Mouse (Mus musculus) lung, embryonic 14.5 days (tissue): Measurements from ENCODE around the gene Map3k13. TPM values are rescaled to one million over a fixed set of nuclear protein-coding genes. Genes with fewer than 3 reads are reported as not detected.
"Not testable (repeated sequence)": the region's sequence is repeated elsewhere in the genome, so short reads cannot be mapped to it uniquely, and the experiment has no call there.

Source experiments
- ATAC-seq: fragments of 200-750 bp; cut with Nextera tagmentation; 2 replicates; pipeline ENCODE4 v1.8.0; 2017; ENCODE audit warnings: mild to moderate bottlenecking, moderate TSS enrichment, moderate library complexity; ENCODE audit not compliant: insufficient read depth
- DNase-seq: peaks from one replicate; pipeline ENCODE4 v3.0.0-alpha.2; 2015
- H3K27ac ChIP-seq: fragments of 300-500 bp; sonication (generic); 2 replicates; pipeline ENCODE4 v1.5.1; 2014; ENCODE audit warnings: low read depth, mild to moderate bottlenecking, moderate library complexity
- H3K27me3 ChIP-seq: fragments of 300-500 bp; sonication (generic); 2 replicates; pipeline ENCODE4 v1.6.1; 2014; ENCODE audit warnings: low read length, control low read depth; ENCODE audit not compliant: insufficient read depth
- H3K36me3 ChIP-seq: fragments of 300-500 bp; sonication (generic); 2 replicates; pipeline ENCODE4 v1.6.1; 2014; ENCODE audit warnings: control low read depth; ENCODE audit not compliant: insufficient read depth
- H3K4me1 ChIP-seq: fragments of 300-500 bp; sonication (generic); 2 replicates; pipeline ENCODE4 v1.6.1; 2014; ENCODE audit warnings: antibody characterized with exemption, control low read depth; ENCODE audit not compliant: insufficient read depth
- H3K4me2 ChIP-seq: fragments of 300-500 bp; sonication (generic); 2 replicates; pipeline ENCODE4 v1.6.1; 2014; ENCODE audit warnings: mild to moderate bottlenecking
- H3K4me3 ChIP-seq: fragments of 300-500 bp; sonication (generic); 2 replicates; pipeline ENCODE4 v1.5.1; 2014; ENCODE audit warnings: low read depth, low read length
- H3K9ac ChIP-seq: fragments of 300-500 bp; sonication (generic); 2 replicates; pipeline ENCODE4 v1.6.1; 2014
- H3K9me3 ChIP-seq: fragments of 300-500 bp; sonication (generic); 2 replicates; pipeline ENCODE4 v1.6.1; 2016; ENCODE audit warnings: low read depth, low read length, control low read depth
- CTCF ChIP-seq: IDR thresholded peaks from 2 replicates; pipeline ENCODE4 v1.5.1; 2016; ENCODE audit warnings: antibody characterized with exemption, low read depth
- WGBS: fragments of 180-500 bp; shearing (Covaris S2); extraction: QIAGEN DNeasy Blood & Tissue Kit; methylation state at CpG from one replicate; pipeline ENCODE4 v1.1.7; 2014; 5-methylcytosine and 5-hydroxymethylcytosine counted together
- polyA plus RNA-seq: library from polyadenylated mRNA; unstranded; fragments of >200 nt; fragmentation: Nextera tagmentation; extraction: Ambion mirVana; gene quantifications from 2 replicates; pipeline ENCODE4 v1.2.1, GENCODE M21; 2014

Gene Map3k13
- polyA plus RNA-seq, 1 experiment from 2014 or later = 0.95 TPM

- 86% methylated on average over 7 of the region's 7 CpGs for WGBS
- H3K27ac ChIP-seq = no peak overlapping the region
- no peaks in the 10 kb centered on the region for H3K4me1 ChIP-seq
Measured at GRCm38 (mm10) chr16:21905996-21906395, 111.8 kb downstream of the Map3k13 start.

GRCm38 (mm10) chr16:21906902-21907301 lies 112.8 kb downstream of the Map3k13 start:
- H3K4me3 ChIP-seq = no peak overlapping the region
- H3K9ac ChIP-seq = no peak overlapping the region
- no peaks in the 10 kb centered on the region for H3K27me3 ChIP-seq
- no peak overlapping the region for H3K4me2 ChIP-seq
- ATAC-seq = no peak
- H3K27ac ChIP-seq = no peak overlapping the region
- H3K36me3 ChIP-seq = no peaks in the 10 kb centered on the region
- H3K4me1 ChIP-seq = no peaks in the 10 kb centered on the region
- DNase-seq = no peak
- H3K9me3 ChIP-seq = no peaks in the 10 kb centered on the region
- TF ChIP-seq CTCF = no peak
- WGBS = 86% methylated on average over 6 of the region's 6 CpGs

More at GRCm38 (mm10) chr16:21905996-21906395, 111.8 kb downstream of the Map3k13 start:
- no peak overlapping the region for H3K4me2 ChIP-seq
- no peaks in the 10 kb centered on the region for H3K36me3 ChIP-seq
- H3K9ac ChIP-seq = no peak overlapping the region
- no peaks in the 10 kb centered on the region for H3K27me3 ChIP-seq
- H3K9me3 ChIP-seq = no peaks in the 10 kb centered on the region
- no peak for ATAC-seq
- no peak for DNase-seq
- no peak overlapping the region for H3K4me3 ChIP-seq
- no peak for TF ChIP-seq CTCF

DNA sequence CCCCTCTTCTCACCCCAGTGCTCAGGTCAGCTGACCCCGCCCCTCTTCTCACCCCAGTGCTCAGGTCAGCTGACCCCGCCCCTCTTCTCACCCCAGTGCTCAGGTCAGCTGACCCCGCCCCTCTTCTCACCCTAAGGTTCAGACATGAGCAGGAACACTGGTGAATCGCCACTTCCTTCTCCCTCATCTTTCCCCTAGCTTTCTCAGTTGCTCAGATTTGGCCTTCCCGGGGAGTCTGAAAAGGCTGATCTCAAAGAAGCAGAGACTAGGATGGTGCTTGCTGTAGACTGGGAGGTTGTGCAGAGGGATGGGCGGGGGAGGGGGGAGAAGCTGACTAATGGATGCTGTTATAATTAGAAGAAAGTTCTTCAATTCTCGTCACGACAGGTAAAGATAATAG lies 114.8 kb downstream of the Map3k13 start:
- not testable (repeated sequence) for H3K4me2 ChIP-seq, H3K36me3 ChIP-seq, H3K27ac ChIP-seq, H3K4me3 ChIP-seq, ATAC-seq, H3K27me3 ChIP-seq, H3K9me3 ChIP-seq, H3K4me1 ChIP-seq, DNase-seq, H3K9ac ChIP-seq
- 44% methylated on average over 6 of the region's 8 CpGs for WGBS

- WGBS = 82% methylated on average over 6 of the region's 6 CpGs
- Histone ChIP-seq H3K4me2 (no peak overlapping the region), H3K4me1 (no peaks in the 10 kb centered on the region), H3K4me3 (no peak overlapping the region), H3K27ac (no peak overlapping the region), H3K36me3 (no peaks in the 10 kb centered on the region), H3K9me3 (no peaks in the 10 kb centered on the region), H3K27me3 (no peaks in the 10 kb centered on the region), H3K9ac (no peak overlapping the region)
- TF ChIP-seq CTCF = no peak
- no peak for ATAC-seq
- no peak for DNase-seq
Measured at GRCm38 (mm10) chr16:21913347-21913746, 119.2 kb downstream of the Map3k13 start.

GRCm38 (mm10) chr16:21916681-21917080 lies 122.5 kb downstream of the Map3k13 start:
- DNase-seq = no peak
- Histone ChIP-seq H3K4me2 (no peak overlapping the region), H3K4me1 (no peaks in the 10 kb centered on the region), H3K9me3 (no peaks in the 10 kb centered on the region), H3K27ac (no peak overlapping the region), H3K36me3 (0 out of 2 replicates have a peak, but pooled peaks cover under 1% of the 10 kb centered on the region), H3K27me3 (no peaks in the 10 kb centered on the region), H3K4me3 (no peak overlapping the region), H3K9ac (no peak overlapping the region)
- no peak for TF ChIP-seq CTCF
- WGBS = 72% methylated on average over 7 of the region's 7 CpGs
- no peak for ATAC-seq

DNA sequence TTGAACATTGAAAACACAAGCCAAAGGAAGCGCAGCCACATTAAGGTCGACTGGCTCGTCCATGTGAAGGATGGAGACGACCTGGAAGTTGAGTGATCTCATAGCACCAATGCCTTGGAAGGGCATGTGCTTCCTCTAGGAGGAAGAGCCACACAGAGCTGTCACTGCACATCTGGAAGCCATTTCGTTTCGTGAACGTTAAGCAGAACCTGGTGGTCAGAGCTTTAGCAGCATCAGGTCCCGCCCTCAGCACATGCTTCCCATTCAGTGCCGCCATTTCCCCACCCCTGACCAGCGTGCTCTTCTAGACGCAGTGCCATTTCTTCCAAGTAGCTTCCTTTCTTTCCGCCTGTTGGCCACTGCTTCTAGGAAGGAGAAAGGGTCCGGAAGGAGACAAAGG lies 134.3 kb downstream of the Map3k13 start:
- ATAC-seq (no peak), DNase-seq (no peak)
- H3K4me2 ChIP-seq = no peak overlapping the region
- H3K9ac ChIP-seq = no peak overlapping the region
- H3K27ac ChIP-seq = no peak overlapping the region
- no peaks in the 10 kb centered on the region for H3K9me3 ChIP-seq
- TF ChIP-seq CTCF = no peak
- H3K4me3 ChIP-seq = no peak overlapping the region
- no peaks in the 10 kb centered on the region for H3K4me1 ChIP-seq
- WGBS = 76% methylated on average over 13 of the region's 13 CpGs
- H3K27me3 ChIP-seq = no peaks in the 10 kb centered on the region
- H3K36me3 ChIP-seq = peaks cover 6% of the 10 kb centered on the region; the same call in 1 of the 2 replicates

DNA sequence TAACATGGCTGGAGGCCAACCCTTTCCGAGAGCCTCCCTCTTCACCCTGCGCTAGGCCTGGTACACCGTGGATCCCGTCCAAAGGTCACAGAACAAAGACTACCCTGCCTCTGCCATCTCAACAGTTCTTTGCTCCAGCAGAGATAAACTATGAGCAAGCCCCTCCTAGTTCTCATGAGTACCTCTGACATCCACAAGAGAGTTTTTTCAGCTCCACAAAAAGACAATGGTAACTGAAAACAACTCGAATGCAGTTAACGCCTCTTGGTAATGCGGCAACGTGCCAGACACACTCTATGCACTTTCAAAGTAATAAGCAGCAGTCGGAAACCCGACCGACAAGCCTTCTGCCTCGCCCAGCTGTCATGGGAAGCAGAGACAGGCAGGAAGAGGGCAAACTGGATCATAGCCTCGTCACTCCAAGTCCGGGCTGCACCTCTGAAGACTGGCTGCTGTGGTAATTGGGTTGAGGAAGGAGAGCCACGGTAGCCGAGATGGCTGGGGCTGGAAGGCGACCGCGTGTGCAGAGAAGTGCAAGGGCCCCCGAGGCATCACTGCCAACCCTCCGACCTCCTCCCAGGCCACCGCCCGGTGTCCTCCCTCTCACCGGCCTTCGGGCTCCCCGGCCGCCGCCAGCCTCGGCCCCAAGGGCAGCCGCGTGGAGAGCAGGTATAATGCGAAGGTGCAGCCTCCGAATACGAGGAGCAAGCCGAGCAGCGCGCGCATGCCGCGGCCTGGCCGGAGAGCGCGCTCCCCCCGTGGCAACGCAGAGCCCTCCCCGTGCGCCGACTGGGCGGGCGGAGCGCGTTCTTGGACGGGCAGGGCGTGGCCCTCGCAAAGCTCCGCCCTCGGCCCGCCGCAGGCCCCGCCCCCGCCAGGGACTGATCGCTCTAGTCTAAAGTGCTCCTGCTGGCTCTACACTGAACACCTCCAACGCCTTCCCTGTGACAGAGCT lies 152.9 kb downstream of the Map3k13 start, which contains the start of gene Tmem41a:
Tmem41a (minus strand) TSS at position 792 of the 955 bp plus-strand sequence.
- peaks cover 4% of the 10 kb centered on the region; the same call in 1 of the 2 replicates for H3K4me1 ChIP-seq
- ATAC-seq (peak; percentile 97), DNase-seq (peak; percentile 94)
- peak within 1 kb of the TSS; percentile 74 for H3K4me3 ChIP-seq
- peak within 1 kb of the TSS; percentile 73 for H3K9ac ChIP-seq
- under 1% methylated on average over 61 of the region's 63 CpGs for whole genome bisulfite sequencing
- H3K27ac ChIP-seq = peak within 1 kb of the TSS; percentile 73; the same call in 1 of the 2 replicates
- H3K27me3 ChIP-seq = no peaks in the 10 kb centered on the region
- H3K9me3 ChIP-seq = no peaks in the 10 kb centered on the region
- TF ChIP-seq CTCF = no peak
- no peaks in the 10 kb centered on the region for H3K36me3 ChIP-seq
- peak within 1 kb of the TSS; percentile 86 for H3K4me2 ChIP-seq
